Mouse (Mus musculus) limb, embryonic 14.5 days (tissue): Measurements from ENCODE around the gene Npy. TPM values are rescaled to one million over a fixed set of nuclear protein-coding genes. Genes with fewer than 3 reads are reported as not detected.

Experiments
- ATAC-seq: fragments of 200-750 bp; cut with Nextera tagmentation; 2 replicates; pipeline ENCODE4 v1.8.0; 2017; ENCODE audit warnings: low read depth, moderate number of reproducible peaks, moderate TSS enrichment; ENCODE audit not compliant: low FRiP score
- DNase-seq: peaks from one replicate; pipeline ENCODE4 v3.0.0-alpha.2; 2015; ENCODE audit warnings: low spot score
- H3K27ac ChIP-seq: fragments of 300-500 bp; sonication (generic); replicated peaks from 2 replicates; pipeline ENCODE4 v1.5.1; 2014; ENCODE audit warnings: low read depth, mild to moderate bottlenecking, low read length, moderate library complexity, mixed read lengths
- H3K27me3 ChIP-seq: fragments of 300-500 bp; sonication (generic); 2 replicates; pipeline ENCODE4 v1.6.1; 2014; ENCODE audit warnings: low read length, mixed read lengths; ENCODE audit not compliant: control insufficient read depth, insufficient read depth
- H3K36me3 ChIP-seq: fragments of 300-500 bp; sonication (generic); 2 replicates; pipeline ENCODE4 v1.6.1; 2014; ENCODE audit warnings: mild to moderate bottlenecking, low read length, moderate library complexity, mixed read lengths; ENCODE audit not compliant: control insufficient read depth, insufficient read depth
- H3K4me1 ChIP-seq: fragments of 300-500 bp; sonication (generic); 2 replicates; pipeline ENCODE4 v1.6.1; 2014; ENCODE audit warnings: antibody characterized with exemption, low read length, mixed read lengths; ENCODE audit not compliant: control insufficient read depth, insufficient read depth
- H3K4me2 ChIP-seq: fragments of 300-500 bp; sonication (generic); replicated peaks from 2 replicates; pipeline ENCODE4 v1.6.1; 2014; ENCODE audit warnings: low read depth, mild to moderate bottlenecking, low read length, moderate library complexity; ENCODE audit not compliant: severe bottlenecking
- H3K4me3 ChIP-seq: fragments of 300-500 bp; sonication (generic); replicated peaks from 2 replicates; pipeline ENCODE4 v1.5.1; 2014; ENCODE audit warnings: low read length
- H3K9ac ChIP-seq: fragments of 300-500 bp; sonication (generic); 2 replicates; pipeline ENCODE4 v1.6.1; 2014; ENCODE audit warnings: mild to moderate bottlenecking, low read depth, low read length, moderate library complexity; ENCODE audit not compliant: severe bottlenecking
- H3K9me3 ChIP-seq: fragments of 300-500 bp; sonication (generic); 2 replicates; pipeline ENCODE4 v1.6.1; 2016; ENCODE audit warnings: low read length; ENCODE audit not compliant: control insufficient read depth
- POLR2A ChIP-seq: fragments of 200-500 bp; IDR thresholded peaks from 2 replicates; pipeline ENCODE4 v1.8.0; 2012; ENCODE audit warnings: inconsistent platforms, mild to moderate bottlenecking, moderate library complexity, borderline replicate concordance; ENCODE audit not compliant: insufficient read depth, insufficient read length; ENCODE audit errors: extremely low read depth
- WGBS: fragments of 180-500 bp; shearing (Covaris S2); extraction: QIAGEN DNeasy Blood & Tissue Kit; methylation state at CpG from one replicate; pipeline ENCODE4 v1.1.7; 2014; 5-methylcytosine and 5-hydroxymethylcytosine counted together
- polyA plus RNA-seq, 2 experiments: library from polyadenylated mRNA; depleted of rRNA in 1 of 2; stranded (reverse) in 1 of 2; unstranded in 1 of 2; fragments of >200 nt; fragmentation: Nextera tagmentation in 1 of 2; extraction: Ambion mirVana in 1 of 2; gene quantifications; 2 replicates each; pipeline versions ENCODE4 v1.2.1 to v1.2.3; 2012 to 2014

Npy gene
- polyA plus RNA-seq, 2 experiments, result 3.6 to 5.2 TPM

DNA sequence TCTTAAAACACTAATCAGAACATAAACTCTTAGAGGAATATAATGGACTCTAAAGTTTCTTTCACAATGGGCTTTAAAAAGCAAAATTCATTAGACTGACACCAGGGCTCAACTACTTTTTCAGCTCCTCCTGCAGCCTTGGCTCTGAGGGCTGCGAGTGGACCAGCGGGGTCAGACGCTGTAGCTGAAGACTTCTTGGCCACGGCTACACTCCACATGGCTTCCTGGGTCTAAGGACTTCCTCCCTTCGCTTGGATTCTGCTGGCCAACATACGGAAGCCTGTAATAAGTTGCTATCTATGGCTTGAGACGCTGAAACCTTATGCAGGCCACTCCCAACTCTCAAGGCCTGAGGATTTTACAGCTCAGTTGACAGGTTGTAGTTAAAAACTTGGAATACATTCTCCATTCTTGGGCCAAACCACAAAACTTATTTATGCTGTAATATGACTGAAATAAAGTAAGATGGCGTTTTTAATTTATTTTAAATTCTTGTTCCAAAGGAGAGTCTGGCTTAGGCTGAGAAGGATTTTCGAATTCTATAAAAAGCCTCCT is 41.6 kb upstream of the Npy start:
- H3K9ac ChIP-seq, result no peak overlapping the region
- H3K4me1 ChIP-seq, result no peaks in the 10 kb centered on the region
- ATAC-seq (no peak), DNase-seq (peak; percentile 63)
- 72% methylated on average over 9 of the region's 9 CpGs for WGBS
- H3K27me3 ChIP-seq, result no peaks in the 10 kb centered on the region
- no peaks in the 10 kb centered on the region for H3K9me3 ChIP-seq
- no peak overlapping the region for H3K4me2 ChIP-seq
- no peaks in the 10 kb centered on the region for H3K36me3 ChIP-seq
- no peak overlapping the region for H3K4me3 ChIP-seq
- TF ChIP-seq POLR2A, result no peak
- no peak overlapping the region for H3K27ac ChIP-seq

DNA sequence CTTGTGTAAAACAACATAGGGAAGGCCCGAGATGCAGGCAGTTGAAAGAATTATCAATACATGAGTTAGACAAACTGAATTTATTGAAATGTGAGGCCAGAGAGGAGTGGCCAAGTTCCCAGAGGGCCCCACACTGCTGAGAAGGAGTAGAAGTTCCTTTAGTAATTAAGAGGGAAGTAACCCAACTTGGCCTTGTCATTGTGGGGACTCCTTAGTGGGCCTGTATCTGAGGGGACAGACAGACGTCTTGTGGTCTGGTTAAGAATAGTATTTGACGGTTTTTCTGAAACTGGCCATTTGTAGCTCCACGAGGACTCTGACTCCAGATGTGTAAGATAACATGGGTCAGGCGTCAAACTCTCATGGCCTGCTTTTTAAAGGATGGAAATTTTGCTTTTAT is 40.7 kb upstream of the Npy start:
- Histone ChIP-seq H3K4me2 (no peak overlapping the region), H3K4me1 (no peaks in the 10 kb centered on the region), H3K27me3 (no peaks in the 10 kb centered on the region), H3K27ac (no peak overlapping the region), H3K4me3 (no peak overlapping the region), H3K9ac (no peak overlapping the region), H3K9me3 (no peaks in the 10 kb centered on the region), H3K36me3 (no peaks in the 10 kb centered on the region)
- TF ChIP-seq POLR2A, result no peak
- WGBS, result 79% methylated on average over 5 of the region's 5 CpGs
- no peak for DNase-seq
- ATAC-seq, result no peak

DNA sequence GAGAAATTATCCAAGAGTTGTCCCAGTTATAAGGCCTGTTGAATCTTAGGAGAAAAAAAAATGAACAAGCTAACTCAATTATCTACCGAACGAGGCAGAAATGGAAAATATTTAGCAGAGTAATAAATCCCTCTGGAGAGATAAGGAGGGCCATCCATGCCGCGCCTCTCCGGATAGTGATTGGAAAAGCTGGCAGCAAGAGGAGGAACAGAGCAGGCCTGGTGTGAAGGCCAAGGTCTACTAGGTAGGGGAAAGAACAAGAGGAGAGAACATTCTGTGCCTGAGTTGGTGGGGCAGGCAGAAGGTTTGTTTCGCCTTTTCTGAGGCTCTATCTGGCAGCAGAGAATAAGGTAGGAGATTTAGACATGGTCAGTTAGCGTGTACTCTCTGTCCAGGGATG is 39.8 kb upstream of the Npy start:
- no peaks in the 10 kb centered on the region for H3K27me3 ChIP-seq
- H3K27ac ChIP-seq, result no peak overlapping the region
- no peaks in the 10 kb centered on the region for H3K4me1 ChIP-seq
- no peak for TF ChIP-seq POLR2A
- H3K4me2 ChIP-seq, result no peak overlapping the region
- no peak for DNase-seq
- 85% methylated on average over 7 of the region's 7 CpGs for WGBS
- no peaks in the 10 kb centered on the region for H3K9me3 ChIP-seq
- H3K4me3 ChIP-seq, result no peak overlapping the region
- no peaks in the 10 kb centered on the region for H3K36me3 ChIP-seq
- no peak for ATAC-seq
- H3K9ac ChIP-seq, result no peak overlapping the region

DNA sequence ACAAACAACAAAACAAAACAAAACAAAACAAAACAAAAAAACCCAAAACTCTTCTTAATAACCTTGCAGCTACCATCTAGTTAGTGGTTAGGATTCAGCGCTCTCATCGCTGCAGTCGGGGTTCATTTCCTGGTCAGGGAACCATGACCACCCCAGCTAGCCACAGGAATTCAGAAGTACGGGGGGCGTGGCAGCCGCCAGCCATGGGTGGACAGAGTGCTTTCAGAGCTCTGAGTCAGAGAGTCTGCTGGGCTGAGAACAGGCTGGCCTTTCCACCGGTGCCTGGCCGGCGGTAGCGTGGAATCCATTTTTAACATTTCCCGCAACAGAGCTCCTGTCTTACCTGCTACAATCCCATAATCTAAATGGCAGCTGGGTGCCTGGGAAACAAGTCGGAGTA is 30.0 kb upstream of the Npy start:
- no peak for DNase-seq
- Histone ChIP-seq H3K4me1 (peaks cover 4% of the 10 kb centered on the region; the same call in 1 of the 2 replicates), H3K4me2 (no peak overlapping the region), H3K9ac (no peak overlapping the region), H3K27me3 (no peaks in the 10 kb centered on the region), H3K27ac (no peak overlapping the region), H3K9me3 (no peaks in the 10 kb centered on the region), H3K36me3 (no peaks in the 10 kb centered on the region), H3K4me3 (no peak overlapping the region)
- 86% methylated on average over 12 of the region's 12 CpGs for WGBS
- no peak for ATAC-seq
- no peak for TF ChIP-seq POLR2A

DNA sequence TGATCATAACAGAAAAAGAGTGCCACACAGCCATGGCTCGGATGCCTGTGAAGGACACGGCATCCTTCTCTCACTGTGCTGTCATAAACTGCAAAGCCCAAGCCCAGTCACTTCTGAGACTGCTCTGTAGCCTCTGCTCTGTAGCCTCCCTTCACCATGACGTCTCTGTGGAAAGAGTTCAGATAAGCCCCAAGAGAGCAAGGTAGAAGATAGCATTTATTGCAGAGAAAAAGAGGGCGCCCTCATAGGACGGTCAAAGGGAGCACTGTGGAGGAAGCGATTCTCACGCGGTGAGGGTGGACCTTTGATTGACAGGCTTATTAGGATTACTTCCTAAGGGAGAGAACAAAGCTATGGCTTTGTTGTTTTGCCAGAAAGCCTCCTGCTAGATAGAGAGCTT is 18.4 kb upstream of the Npy start:
- TF ChIP-seq POLR2A, result no peak
- H3K4me1 ChIP-seq, result no peaks in the 10 kb centered on the region
- no peaks in the 10 kb centered on the region for H3K36me3 ChIP-seq
- DNase-seq (no peak), ATAC-seq (no peak)
- H3K27ac ChIP-seq, result no peak overlapping the region
- H3K4me2 ChIP-seq, result no peak overlapping the region
- no peak overlapping the region for H3K4me3 ChIP-seq
- 64% methylated on average over 8 of the region's 8 CpGs for WGBS
- no peaks in the 10 kb centered on the region for H3K27me3 ChIP-seq
- no peaks in the 10 kb centered on the region for H3K9me3 ChIP-seq
- no peak overlapping the region for H3K9ac ChIP-seq

DNA sequence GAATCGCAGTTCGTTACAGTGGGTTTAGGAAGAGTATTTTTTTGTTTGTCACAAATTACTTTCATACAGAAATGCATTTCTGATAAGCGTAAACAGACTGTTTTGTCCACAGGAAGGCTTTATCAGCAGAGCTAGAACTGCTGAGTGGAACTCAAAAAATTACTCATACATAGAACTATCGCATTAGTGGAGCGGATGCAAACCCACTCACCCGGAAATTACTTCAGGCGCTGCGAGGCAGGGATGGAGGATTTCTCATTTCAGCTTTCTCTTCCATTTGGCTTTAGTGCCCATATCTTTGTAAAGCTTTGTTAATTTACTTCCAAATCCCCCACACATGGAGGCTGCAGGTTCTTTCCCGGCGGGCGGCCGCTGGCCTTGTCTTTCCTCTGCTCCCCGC is 14.4 kb upstream of the Npy start:
- H3K27me3 ChIP-seq, result no peaks in the 10 kb centered on the region
- no peaks in the 10 kb centered on the region for H3K36me3 ChIP-seq
- DNase-seq (no peak), ATAC-seq (no peak)
- H3K9me3 ChIP-seq, result no peaks in the 10 kb centered on the region
- H3K27ac ChIP-seq, result no peak overlapping the region
- no peak overlapping the region for H3K9ac ChIP-seq
- TF ChIP-seq POLR2A, result no peak
- 22% methylated on average over 13 of the region's 13 CpGs for WGBS
- peak overlapping the region; percentile 40 for H3K4me2 ChIP-seq
- no peaks in the 10 kb centered on the region for H3K4me1 ChIP-seq
- peak overlapping the region; percentile 17 for H3K4me3 ChIP-seq
